Mouse (Mus musculus) telencephalon, adult 2 months (tissue): ENCODE data around the gene Klf2.

ENCODE experiments used
- DNase-seq: peaks from one replicate; pipeline ENCODE4 v3.0.0-alpha.2; 2011; ENCODE audit warnings: low read depth, low spot score

Gene Klf2

GRCm38 (mm10) chr8:72305210-72305905 lies 13.5 kb upstream of the Klf2 start, which contains the start of gene Gm10282:
Gene Gm10282, minus strand, starts transcription at chr8:72305260.
- DNase-seq: no peak

- DNase-seq: no peak
Observed at GRCm38 (mm10) chr8:72306913-72307312, 11.9 kb upstream of the Klf2 start.

GRCm38 (mm10) chr8:72308276-72308675 lies 10.6 kb upstream of the Klf2 start:
- DNase-seq: no peak

GRCm38 (mm10) chr8:72310849-72311506 lies 7.9 kb upstream of the Klf2 start:
- peak; percentile 55 for DNase-seq

GRCm38 (mm10) chr8:72312926-72313518 lies 5.8 kb upstream of the Klf2 start:
- no peak for DNase-seq

- DNase-seq: no peak
Observed at GRCm38 (mm10) chr8:72316053-72316695, 2.7 kb upstream of the Klf2 start.

GRCm38 (mm10) chr8:72317741-72318301 lies 1.0 kb upstream of the Klf2 start:
- DNase-seq: no peak

- DNase-seq: no peak
Observed at GRCm38 (mm10) chr8:72319397-72319796, 564 bp downstream of the Klf2 start.

- DNase-seq: no peak
Observed at GRCm38 (mm10) chr8:72319921-72320802, 1.3 kb downstream of the Klf2 start.

GRCm38 (mm10) chr8:72320803-72321583 lies 2.2 kb downstream of the Klf2 start:
- no peak for DNase-seq

- no peak for DNase-seq
Observed at GRCm38 (mm10) chr8:72321635-72322441, 3.0 kb downstream of the Klf2 start.

GRCm38 (mm10) chr8:72322471-72322889 lies 3.6 kb downstream of the Klf2 start:
- DNase-seq: no peak

GRCm38 (mm10) chr8:72323131-72323725 lies 4.4 kb downstream of the Klf2 start:
- DNase-seq: peak; percentile 29

GRCm38 (mm10) chr8:72324036-72324706 lies 5.3 kb downstream of the Klf2 start:
- no peak for DNase-seq

GRCm38 (mm10) chr8:72324708-72325107 lies 5.9 kb downstream of the Klf2 start:
- DNase-seq: no peak

- no peak for DNase-seq
Observed at GRCm38 (mm10) chr8:72329116-72329515, 10.3 kb downstream of the Klf2 start.

- no peak for DNase-seq
Observed at GRCm38 (mm10) chr8:72330806-72331516, 12.1 kb downstream of the Klf2 start.

GRCm38 (mm10) chr8:72331631-72332030 lies 12.8 kb downstream of the Klf2 start:
- DNase-seq: no peak
